Mouse (Mus musculus) frontal cortex, postnatal 14 days (tissue): ENCODE data around the gene Plac1.

ENCODE experiments used
- DNase-seq, 2 experiments: peaks; one replicate each; pipeline ENCODE4 v3.0.0; 2022; ENCODE audit warnings: low spot score in 2 of 2

Plac1 gene

DNA sequence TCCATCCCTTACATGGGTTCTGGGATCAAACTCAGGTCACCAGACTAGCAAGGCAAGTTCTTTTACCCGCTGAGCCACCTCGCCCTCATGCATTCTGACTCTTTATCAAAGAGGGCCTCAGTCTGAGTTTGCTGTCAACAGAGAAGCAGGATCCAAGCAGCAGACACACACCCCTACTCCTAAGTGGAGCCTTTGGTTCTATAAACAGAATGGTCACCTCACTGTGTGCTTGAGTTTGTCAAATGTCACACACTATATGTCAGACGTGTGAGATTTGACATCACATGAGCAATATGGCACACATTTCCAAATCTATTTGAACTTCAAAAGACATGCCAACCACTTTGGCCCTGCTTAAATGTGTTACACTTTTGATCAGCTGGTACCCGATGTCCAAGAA lies 42.2 kb downstream of the Plac1 start:
- no peak for DNase-seq

DNA sequence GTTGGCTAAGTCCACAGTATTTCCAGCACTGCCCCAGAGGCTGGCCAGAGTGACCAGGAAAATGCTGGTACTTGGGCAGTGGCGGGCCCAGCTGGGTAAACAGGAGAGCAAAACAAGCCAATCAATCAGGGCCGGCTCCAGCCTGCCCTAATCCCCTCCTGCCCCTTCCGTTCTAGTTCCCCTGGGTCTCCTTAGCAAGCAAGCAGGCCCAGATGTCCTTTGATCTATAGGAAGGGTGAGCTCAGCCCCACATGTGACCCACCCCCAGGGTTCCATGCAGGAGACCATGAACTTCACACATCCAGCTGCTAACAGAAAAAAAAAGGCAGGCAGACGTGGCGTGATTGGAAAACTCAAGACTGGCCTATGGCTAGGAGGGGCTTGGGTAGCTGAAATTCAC lies 43.5 kb downstream of the Plac1 start:
- no peak for DNase-seq

DNA sequence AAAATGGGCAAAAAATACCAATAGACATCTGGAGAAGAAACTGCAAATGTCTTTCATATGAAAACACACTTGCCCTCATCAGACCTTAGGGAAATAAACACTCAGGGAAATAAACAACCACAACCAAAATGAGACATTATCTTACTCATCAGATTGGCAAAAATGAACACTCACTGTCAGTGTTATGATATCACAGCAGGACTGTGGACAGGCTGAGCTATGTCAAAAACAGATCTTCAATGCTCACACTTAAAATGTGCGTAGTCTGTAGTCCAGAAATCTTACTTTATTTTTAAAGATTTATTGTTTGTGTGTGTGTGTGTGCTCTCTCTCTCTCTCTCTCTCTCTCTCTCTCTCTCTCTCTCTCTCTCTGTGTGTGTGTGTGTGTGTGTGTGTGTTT lies 51.2 kb downstream of the Plac1 start:
- DNase-seq: no peak

DNA sequence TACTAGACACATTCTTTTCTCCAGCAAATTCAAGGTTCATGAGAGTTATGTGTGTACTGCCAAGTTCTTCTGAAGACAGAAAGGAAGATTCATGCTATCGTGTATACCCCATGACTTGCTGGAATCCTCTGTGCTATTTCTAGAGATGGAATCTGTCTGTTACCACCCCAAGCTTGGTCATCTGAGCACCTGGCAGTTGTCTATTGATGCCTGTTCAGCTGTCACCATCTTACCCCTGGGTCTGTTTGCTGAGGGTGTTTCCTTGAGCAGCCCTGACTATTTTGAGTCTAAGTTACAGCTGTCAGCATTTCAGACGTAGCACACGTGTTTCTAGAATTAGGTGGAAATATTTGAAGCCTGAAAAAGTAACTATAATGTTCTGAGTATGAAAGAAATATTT lies 60.1 kb downstream of the Plac1 start:
- no peak for DNase-seq

DNA sequence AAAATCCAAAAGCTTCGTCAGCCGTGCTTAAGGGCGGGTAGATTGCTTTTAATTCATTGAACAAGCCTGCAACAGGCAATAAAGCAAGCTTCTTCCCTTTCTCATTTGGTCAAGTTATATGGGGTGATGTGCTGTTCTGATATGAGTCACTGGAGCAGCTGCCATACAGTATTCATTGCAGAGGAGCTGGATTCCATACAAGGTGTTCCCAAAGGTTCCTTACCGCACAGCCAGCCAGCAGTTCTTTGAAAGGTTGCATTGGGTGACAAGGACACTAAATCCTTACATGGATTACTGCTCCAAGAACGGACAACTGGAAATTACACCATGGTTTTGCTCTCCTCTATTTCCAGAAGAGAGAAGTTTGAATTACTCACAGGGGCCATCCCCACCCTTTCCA lies 63.6 kb downstream of the Plac1 start:
- no peak for DNase-seq

DNA sequence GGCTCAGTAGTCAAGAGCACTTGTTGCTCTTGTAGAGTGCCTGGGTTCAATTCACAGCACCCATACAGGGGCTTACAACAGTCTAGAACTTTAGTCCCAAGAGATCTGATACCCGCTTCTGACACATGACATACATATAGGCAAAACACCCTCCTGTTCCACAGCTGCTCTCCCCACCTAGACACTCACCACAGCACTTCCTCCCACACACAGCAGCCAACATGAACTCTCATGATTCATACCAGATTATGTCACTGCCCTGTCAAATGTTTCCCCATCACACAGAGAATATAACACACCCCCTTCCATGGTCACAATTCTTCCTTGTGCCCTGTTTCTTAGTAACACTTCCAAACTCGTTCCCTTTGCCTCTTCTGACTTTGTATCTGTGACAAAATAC lies 71.3 kb downstream of the Plac1 start:
- DNase-seq: no peak

DNA sequence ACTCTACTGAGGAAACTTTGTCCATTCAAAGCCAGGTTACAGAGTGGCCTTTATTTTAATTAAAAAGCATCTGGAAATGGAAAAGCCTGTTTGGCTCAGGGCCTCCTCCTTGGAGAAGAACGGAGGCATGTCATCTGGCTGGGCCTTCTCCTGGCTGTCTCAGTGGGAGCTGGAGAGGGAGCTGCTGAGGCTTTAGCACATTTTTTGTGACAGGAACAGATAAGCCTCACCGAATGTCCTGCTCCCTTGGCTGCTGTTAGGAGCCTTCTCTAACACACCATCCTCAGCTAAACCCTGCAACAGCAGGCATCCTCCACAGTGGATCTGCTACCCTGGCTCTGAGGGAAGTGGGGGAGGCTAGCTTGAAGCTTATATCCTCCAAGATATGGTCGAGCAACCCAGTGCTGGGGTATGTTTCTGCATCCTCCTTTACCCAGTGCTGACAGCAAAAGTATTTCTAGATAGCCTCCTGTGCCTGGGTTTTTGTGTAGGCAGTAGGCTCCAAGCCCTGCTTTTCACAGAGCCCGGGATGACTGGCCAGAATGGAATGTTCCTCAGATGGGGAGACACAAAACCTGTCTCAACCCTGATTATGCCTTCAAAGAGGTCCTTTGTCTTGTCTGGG lies 72.9 kb downstream of the Plac1 start:
- no peak for DNase-seq

DNA sequence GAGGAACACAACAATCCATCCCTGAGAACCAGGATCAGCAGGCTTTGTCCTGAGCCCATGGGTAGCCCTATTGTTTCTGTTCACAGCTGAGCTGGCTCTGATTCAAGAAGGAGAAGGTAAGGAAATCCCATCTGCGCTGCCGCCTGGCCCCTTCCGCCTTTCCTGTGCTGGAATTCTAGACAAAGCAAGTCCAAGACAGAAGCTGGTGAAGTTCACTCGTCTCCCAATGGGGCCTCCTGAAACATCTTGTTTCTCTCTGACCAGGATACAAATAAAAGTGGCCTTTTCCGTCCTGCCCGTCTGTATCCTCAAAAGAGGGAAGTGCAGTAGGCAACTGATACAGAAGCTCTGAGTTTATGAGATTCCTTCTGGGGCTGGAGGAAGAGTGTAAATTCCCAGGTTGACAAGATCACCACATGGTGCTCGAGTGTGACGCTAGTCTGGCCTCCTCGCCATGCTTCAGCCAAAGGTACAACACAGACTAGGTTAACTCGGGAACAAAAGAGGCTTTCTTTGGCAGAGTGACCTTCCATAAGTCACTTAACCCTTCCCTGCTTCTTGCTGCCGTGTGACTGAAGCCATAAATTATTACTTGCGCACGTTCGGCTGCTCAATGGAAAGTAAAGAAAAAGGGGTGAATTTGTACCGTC lies 73.5 kb downstream of the Plac1 start:
- no peak for DNase-seq

DNA sequence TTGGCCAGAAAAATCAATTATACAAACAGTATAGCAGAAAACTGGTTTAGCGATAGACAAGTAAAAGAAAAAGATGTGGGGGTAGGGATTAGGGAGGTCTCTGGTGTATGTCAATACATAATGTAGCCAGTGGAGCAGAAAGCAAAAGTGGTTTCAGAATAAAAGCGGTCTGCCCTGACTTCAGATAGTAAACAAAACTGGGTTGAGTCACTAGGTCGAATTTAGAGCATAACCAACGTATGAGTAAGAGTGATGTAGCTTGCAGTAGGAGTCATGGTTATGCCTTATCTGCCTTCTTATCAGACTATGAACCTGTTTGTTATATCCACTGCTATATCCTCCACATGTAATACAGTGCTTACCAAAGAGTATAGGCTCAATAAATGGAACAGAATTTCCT lies 77.3 kb downstream of the Plac1 start:
- DNase-seq: no peak

DNA sequence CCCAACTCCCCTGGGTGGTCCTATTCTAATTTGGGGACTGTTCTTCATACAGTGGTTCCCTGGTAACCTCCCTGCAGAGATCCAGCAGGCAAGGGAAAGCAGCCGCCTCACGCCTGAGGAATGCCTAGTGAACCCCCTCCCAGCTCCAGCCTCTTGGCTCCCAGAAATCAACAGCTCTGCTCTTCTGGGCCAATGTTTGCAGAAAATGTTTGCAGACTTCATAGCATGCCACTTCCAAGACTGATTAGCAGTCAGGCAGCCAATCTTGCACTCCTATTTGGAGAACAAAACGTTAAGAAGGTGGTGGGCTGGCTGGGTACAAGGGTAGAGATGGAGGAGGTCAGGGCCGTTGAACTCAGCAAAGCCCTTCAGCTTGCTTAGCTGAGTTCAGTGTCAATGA lies 78.3 kb downstream of the Plac1 start:
- DNase-seq: no peak

DNA sequence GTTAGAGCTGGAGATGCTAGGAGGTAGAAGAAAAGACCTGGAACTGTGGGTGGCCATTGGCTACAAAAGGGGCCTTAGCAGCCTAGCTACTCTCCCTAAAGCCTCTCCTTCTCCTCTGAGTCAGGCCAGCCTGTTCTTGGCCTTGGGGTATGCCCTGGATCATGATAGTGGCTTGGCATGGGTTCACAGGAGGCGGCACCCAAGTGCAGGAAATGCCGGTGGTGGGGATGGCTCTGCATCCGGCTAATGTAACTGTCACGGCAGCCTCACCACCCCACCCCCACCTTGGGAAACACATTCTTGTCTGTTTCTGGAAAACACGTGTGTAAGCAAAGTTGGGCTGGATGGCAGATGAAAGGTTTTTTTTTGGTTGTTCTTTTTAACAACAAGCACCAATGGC lies 78.8 kb downstream of the Plac1 start:
- DNase-seq: no peak

DNA sequence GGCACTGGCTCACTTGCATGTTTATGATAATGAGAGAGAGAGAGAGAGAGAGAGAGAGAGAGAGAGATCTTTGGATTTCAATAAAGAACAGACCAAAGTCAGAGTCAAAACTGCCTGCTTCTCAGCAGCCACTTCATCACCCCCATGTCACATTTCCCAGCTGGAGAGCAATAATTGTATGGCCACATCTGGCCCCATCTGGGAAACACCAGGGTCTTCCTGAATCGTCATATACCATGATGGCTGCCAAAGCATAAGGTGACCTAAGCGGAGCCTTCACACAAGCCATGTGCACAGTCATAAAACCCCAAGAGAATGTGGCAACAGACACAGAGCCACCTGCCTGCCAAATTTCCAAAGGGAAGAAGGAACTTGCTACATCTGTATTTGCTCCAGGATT lies 91.9 kb downstream of the Plac1 start:
- DNase-seq: no peak

DNA sequence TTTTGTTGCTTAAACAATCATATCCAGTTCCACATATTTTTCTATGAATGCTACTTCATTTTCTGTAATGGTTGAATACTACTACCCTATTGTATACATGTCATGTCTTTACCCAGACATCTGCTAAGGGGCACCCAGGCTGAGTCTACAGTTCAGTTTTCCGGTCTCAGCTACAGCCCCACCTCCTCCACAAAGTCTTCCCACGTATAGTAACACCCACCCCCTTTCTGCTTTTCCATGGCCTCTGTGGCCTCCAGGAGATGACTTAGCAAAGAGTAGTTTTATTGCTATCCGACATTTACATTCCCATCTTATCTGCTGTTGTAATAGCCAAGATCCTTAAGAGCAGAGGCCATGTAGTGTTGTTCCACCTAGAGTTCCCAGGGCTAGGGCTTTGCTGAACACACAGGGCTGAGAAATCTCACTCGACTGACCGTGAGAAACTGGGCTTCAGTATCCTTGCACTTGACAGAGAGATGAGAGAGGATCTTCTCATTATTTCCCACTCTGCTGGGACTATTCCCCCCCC lies 93.5 kb downstream of the Plac1 start:
- no peak for DNase-seq

DNA sequence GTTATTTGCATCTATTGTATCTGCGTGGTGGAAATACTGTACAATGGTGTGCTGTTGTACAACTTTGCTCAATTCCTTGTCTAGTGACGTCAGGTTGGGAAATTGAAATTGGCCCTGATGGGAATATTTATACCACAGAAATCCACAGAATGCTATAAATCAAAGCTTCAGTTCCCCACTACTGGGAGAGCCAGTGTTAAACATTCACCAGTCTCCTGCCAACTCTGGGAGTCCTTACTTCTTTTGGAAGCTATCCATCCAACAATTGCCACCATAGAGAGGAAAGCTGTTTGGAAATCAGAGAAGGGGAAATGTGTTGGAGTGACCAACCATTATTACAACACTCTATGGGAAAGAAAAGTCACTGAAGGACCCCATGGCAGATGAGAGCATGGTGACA lies 100.3 kb downstream of the Plac1 start:
- DNase-seq: no peak

DNA sequence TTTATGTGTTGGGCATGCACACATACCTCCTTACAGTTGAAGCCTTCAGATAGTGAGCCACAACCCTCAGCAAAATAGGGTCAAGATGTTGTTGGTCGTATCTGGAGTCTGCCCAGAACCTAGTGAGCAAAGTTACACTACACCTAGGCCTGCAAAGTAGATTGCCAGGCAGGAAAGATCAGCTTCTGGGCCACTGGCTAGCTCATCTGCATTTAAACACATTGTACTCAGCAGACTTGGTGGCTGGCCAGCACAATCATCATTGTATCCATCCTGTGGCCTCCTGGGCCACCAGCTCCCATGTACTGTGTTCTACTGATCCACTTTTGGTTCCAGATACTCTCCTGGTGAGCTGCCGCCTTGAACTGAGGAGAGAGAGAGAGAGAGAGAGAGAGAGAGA lies 102.8 kb downstream of the Plac1 start:
- no peak for DNase-seq

DNA sequence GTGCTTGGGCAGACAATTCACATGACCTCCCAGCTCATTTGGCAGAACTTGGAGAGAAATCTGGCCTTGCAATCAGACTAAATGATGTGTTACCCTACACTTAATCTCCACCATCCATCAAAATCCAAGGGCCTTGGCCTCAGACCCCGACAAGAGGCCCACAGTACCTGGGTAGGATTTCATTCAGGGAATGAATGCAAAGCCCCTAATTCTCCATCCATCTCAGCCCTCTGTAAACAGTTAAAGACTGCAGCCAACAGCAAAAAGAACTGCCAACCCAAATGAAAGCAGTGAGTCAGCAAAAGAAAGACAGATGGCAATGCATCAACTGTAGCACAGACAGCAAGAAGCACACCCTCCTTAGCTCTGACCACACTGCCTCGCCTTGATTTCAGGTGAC lies 110.4 kb downstream of the Plac1 start:
- DNase-seq: no peak

DNA sequence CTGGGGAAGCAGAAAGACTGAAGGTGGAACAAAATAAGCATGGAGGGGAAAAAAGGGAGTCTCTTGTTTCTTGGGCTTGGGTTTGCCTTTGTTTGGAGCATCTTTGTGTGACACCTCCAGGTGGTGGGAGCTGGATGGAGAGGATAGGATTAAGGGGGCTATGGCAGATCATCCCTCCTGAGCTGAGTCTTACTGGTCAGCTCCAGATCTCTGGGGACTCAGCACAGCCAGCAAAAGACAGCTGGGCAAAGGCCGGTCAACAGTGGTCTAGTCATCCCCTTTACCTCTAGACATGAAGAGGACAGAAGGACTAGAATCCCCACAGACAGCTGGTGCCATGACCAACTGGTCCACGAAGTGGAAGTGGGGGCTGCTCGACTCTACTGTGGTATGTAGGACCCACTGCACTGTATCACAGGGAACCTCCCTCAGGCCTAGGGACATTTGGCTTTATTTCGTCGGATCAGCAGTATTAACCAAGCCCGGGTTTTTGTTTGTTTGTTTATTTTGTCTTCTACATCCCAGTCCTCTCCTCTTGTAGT lies 113.3 kb downstream of the Plac1 start:
- no peak for DNase-seq

DNA sequence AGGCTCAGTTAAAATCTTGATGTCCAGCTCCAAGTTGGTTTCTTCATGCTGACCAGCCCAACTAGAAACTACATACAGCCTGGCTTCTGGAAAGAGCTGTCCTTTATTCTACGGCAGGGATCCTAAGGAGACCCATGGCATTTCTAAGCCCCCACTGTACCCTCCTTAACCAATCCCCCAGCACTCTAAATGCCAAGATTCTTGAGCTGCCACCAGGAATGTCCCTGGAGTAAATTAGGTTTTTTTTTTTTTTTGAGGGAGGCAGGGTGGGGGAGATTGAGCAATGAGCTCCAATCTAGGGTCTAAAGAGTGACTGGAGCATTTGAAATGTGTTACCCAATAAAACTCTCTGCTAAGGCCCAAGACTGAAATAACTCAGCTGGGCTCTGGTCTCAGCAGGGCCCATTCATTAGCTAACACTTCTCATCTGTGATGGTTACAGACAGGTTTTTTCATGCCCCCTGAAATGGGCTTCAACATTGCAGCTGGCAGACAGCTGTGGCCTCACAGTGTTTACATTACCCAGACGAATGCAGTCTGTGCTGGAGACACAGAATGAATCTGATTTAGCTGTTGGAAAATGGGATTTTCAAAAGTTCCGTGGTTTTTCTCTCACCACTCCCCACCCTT lies 114.0 kb downstream of the Plac1 start:
- no peak for DNase-seq

DNA sequence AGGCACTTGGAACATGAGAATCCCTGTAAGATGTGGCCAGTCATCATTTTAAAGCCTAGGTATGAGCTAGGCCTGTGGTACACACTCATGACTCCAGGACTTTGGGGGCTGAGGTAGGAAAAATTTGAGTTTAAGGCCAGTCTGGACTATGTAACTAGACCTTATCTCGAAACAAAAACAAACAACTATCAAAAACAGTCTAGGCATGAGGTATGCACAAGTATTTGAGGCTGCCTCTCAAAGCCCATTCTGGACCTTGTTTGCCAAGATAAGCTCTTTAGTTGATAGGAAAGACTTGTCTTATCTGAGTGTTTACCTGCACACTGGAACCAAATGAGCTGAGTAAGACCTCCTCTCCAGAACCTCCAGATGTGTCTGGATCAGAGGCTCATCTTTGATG lies 116.3 kb downstream of the Plac1 start:
- DNase-seq: no peak

DNA sequence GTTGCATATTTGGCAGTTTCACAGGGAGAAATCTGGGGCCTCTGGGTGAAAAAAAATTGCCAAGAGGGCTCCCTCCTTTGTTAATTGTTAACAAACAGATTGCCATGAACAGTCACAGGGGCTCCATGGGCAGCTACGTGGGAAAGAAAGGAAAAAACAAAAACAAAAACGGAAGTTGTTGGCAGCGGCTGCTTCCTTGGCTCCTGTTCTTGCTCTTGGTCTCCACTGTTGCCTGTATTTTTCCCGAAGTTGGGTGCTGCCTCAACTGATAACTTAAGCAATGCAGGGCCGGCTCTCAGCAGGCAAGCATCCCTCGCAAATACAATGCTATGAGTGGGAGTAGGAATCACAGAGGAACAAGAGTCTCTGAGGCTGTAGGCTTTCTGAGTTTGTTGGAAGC lies 121.3 kb downstream of the Plac1 start:
- no peak for DNase-seq

DNA sequence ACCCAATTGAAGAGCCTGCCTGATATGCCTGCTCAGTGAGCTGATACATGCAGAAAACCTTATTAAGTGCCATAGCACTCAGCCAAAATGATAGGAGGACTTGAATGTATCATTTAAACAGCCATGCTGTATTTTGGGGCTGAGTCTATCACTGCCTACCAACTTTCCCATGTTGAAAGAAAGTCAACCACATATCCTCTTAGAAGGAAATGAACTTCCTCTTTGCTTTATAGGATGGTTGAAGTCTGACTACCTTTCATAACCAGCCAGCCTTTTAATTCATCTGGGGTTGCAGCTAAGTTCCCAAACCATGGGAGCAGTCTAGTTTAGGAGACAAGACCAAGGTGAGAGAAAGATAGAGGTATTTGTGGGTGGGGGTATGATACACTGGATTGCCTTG lies 121.9 kb downstream of the Plac1 start:
- DNase-seq: no peak

DNA sequence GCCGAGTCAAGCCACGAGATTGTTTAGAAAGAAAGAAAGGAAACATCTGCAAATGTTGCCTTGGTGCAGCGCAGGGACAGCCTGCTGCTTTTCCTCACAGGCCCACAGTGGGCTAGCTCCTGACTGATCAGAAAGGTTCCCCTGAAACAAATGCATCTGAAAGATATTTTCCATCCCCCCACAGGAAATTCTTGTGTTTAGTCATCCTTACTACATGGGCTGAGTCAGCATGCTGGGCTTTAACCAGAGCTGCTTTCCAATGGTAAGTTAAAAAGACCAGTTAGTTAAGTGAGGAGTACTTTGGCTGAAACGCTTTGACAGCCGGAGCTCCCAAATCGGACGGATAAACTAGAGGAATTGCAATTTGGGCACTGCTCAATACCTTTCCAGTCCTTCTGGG lies 124.9 kb downstream of the Plac1 start:
- no peak for DNase-seq

DNA sequence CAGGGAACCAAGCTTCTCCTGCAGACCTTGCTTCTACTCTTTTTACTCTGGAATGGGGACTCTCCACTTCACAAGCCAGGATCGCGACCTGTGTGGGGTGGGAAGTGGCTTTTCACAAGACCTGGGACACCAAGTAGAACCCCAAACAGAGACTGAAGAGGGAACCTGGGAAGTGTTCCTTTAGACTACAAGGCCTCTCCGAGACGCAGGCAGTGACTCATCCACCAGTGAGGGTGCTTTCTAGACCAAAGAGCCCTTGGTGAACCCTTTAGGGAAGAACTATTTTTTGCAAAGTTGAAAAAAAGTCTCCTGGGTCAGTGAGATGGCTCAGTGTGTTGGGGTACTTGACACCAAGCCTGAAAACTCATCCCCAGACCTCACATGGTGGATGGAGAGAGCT lies 129.8 kb downstream of the Plac1 start:
- no peak for DNase-seq
